22 mouse cellular contexts compared by ENCODE assay signal in the genomic region with DNA sequence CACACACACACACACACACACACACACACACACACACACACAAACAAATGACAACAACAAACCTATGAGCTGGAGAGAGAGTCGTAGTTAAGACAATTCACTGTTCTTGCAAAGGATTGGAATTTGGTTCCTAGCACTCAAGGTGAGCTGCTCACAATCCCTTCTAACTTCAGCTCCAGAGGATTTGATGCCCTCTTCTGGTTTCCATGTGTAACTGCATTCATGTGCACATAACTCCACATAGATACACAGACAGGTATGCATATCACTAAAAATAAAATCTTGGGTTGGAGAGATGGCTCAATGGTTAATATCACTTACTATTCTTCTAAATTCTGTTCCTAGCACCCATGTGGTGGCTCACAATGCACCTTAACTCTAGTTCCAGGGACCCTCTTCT.
"Had no signal": no experiment of that assay in that cellular context is flagged by ENCODE, and none has a peak within 500 bp of the region (broad histone marks: within the 10 kb centered on the region; RNA-seq: fewer than 3 reads in every experiment).

No protein-coding gene starts in this region.

- ATAC-seq: intestine, embryonic 16.5 days; liver, postnatal 0 days; lung, postnatal 0 days; midbrain, embryonic 15.5 days had no signal

- H3K36me3 ChIP-seq: limb, embryonic 12.5 days; limb, embryonic 15.5 days; midbrain, embryonic 12.5 days; midbrain, embryonic 15.5 days; neural tube, embryonic 12.5 days; neural tube, embryonic 15.5 days had no signal

- H3K4me2 ChIP-seq: limb, embryonic 12.5 days; limb, embryonic 15.5 days; liver, embryonic 11.5 days; lung, embryonic 14.5 days; midbrain, embryonic 12.5 days; midbrain, embryonic 15.5 days; neural tube, embryonic 12.5 days; neural tube, embryonic 15.5 days had no signal

- H3K9ac ChIP-seq: limb, embryonic 12.5 days; limb, embryonic 15.5 days; liver, embryonic 14.5 days; liver, postnatal 0 days; lung, embryonic 14.5 days; midbrain, embryonic 12.5 days; midbrain, embryonic 15.5 days; neural tube, embryonic 12.5 days; neural tube, embryonic 15.5 days had no signal

- DNase-seq: kidney, adult 18-20 months; kidney, adult 9 months; kidney, postnatal 25 days; left cerebral cortex, postnatal 4 days; liver, postnatal 0 days; lung, embryonic 14.5 days; right cerebral cortex, adult 18-20 months; right cerebral cortex, postnatal 14 days; right cerebral cortex, postnatal 4 days; thymus, postnatal 25 days had no signal

- H3K27ac ChIP-seq: kidney, postnatal 0 days; limb, embryonic 12.5 days; limb, embryonic 15.5 days; liver, embryonic 14.5 days; midbrain, embryonic 12.5 days; midbrain, embryonic 15.5 days; neural tube, embryonic 12.5 days; neural tube, embryonic 15.5 days had no signal

- H3K27me3 ChIP-seq: limb, embryonic 12.5 days; limb, embryonic 15.5 days; midbrain, embryonic 12.5 days; midbrain, embryonic 15.5 days; neural tube, embryonic 12.5 days; neural tube, embryonic 15.5 days had no signal

- H3K4me3 ChIP-seq: limb, embryonic 12.5 days; limb, embryonic 15.5 days; megakaryocyte, embryonic 14.5 days; midbrain, embryonic 12.5 days; midbrain, embryonic 15.5 days; neural tube, embryonic 12.5 days; neural tube, embryonic 15.5 days had no signal

- H3K9me3 ChIP-seq: limb, embryonic 15.5 days; midbrain, embryonic 12.5 days; midbrain, embryonic 15.5 days; neural tube, embryonic 12.5 days; neural tube, embryonic 15.5 days had no signal

- H3K4me1 ChIP-seq: megakaryocyte, embryonic 14.5 days had no signal
